14 mouse cellular contexts compared by ENCODE assay signal in genomic region chr7:64631131-64631530, GRCm38 (mm10).
DNase-seq lines count a peak whose midpoint lies in the region; ATAC-seq and TF ChIP-seq lines count a peak whose summit lies in the region.
"Had no signal": no experiment of that assay in that cellular context is flagged by ENCODE, and none has a peak within 500 bp of the region (broad histone marks: within the 10 kb centered on the region; RNA-seq: fewer than 3 reads in every experiment).

No protein-coding gene starts in this region.

- no peak for ATAC-seq in hindbrain, embryonic 12.5 days (ENCODE audit: low FRiP score)
- ATAC-seq in midbrain, embryonic 15.5 days (replicated peaks): no peak
- ATAC-seq: activated CD4-positive, CD25-positive, alpha-beta regulatory T cell, adult 4 months; intestine, embryonic 15.5 days had no signal

- H3K9ac ChIP-seq in hindbrain, embryonic 12.5 days: no peak overlapping the region
- no peak overlapping the region for H3K9ac ChIP-seq in midbrain, embryonic 15.5 days
- H3K9ac ChIP-seq: intestine, embryonic 15.5 days; liver, embryonic 13.5 days; stomach, embryonic 15.5 days had no signal

- no peaks in the 10 kb centered on the region for H3K36me3 ChIP-seq in hindbrain, embryonic 12.5 days
- no peaks in the 10 kb centered on the region for H3K36me3 ChIP-seq in midbrain, embryonic 15.5 days (replicated peaks)
- H3K36me3 ChIP-seq: intestine, embryonic 15.5 days; liver, embryonic 13.5 days; stomach, embryonic 15.5 days had no signal

- intact Hi-C loops in left cerebral cortex, adult 2 months (cut with DNase I): loop anchor here (2.0 to 5.0 kb wide), 4 partner anchors 44 to 129 kb away; partner anchors contain the start of gene Apba2
- intact Hi-C loops in left cerebral cortex, postnatal 14 days (cut with DNase I): loop anchor here (5.0 kb wide), 1 partner anchor 54 kb away; no protein-coding TSS in a partner anchor

- H3K4me2 ChIP-seq in hindbrain, embryonic 12.5 days (replicated peaks): no peak overlapping the region
- H3K4me2 ChIP-seq in midbrain, embryonic 15.5 days: no peak overlapping the region
- H3K4me2 ChIP-seq: intestine, embryonic 15.5 days; liver, embryonic 13.5 days; stomach, embryonic 15.5 days had no signal

- 50% methylated on average over 6 of the region's 6 CpGs for WGBS in hindbrain, embryonic 12.5 days
- 66% methylated on average over 6 of the region's 6 CpGs for WGBS in midbrain, embryonic 15.5 days

- H3K9me3 ChIP-seq in hindbrain, embryonic 12.5 days (replicated peaks): 0 out of 2 replicates have a peak, but pooled peaks cover 6% of the 10 kb centered on the region
- H3K9me3 ChIP-seq in midbrain, embryonic 15.5 days: no peaks in the 10 kb centered on the region
- H3K9me3 ChIP-seq: intestine, embryonic 15.5 days; stomach, embryonic 15.5 days had no signal

- no peak overlapping the region for H3K4me3 ChIP-seq in left cerebral cortex, adult 2 months
- no peak overlapping the region for H3K4me3 ChIP-seq in hindbrain, embryonic 12.5 days
- H3K4me3 ChIP-seq in midbrain, embryonic 15.5 days: no peak overlapping the region
- H3K4me3 ChIP-seq: intestine, embryonic 15.5 days; liver, embryonic 13.5 days; stomach, embryonic 15.5 days had no signal

- TF ChIP-seq CTCF in left cerebral cortex, adult 2 months (IDR thresholded peaks at IDR 0.05): no peak

- H3K27me3 ChIP-seq in hindbrain, embryonic 12.5 days: no peaks in the 10 kb centered on the region
- H3K27me3 ChIP-seq in midbrain, embryonic 15.5 days (replicated peaks): no peaks in the 10 kb centered on the region
- H3K27me3 ChIP-seq: intestine, embryonic 15.5 days; liver, embryonic 13.5 days; stomach, embryonic 15.5 days had no signal

- no peak for DNase-seq in left cerebral cortex, adult 2 months (ENCODE audit: extremely low spot score in 1 of 2, low spot score in 2 of 2)
- DNase-seq in left cerebral cortex, postnatal 14 days (ENCODE audit: low spot score in 2 of 2): no peak
- DNase-seq in cerebellum, adult 9-10 months: peak; percentile 88
- no peak for DNase-seq in lung, postnatal 25 days (ENCODE audit: low spot score)
- no peak for DNase-seq in urinary bladder, postnatal 4 days (ENCODE audit: low spot score in 2 of 2)
- DNase-seq: kidney, postnatal 4 days; liver, embryonic 13.5 days; lung, postnatal 14 days; thymus, postnatal 25 days had no signal

- peaks cover 47% of the 10 kb centered on the region for H3K4me1 ChIP-seq in hindbrain, embryonic 12.5 days
- H3K4me1 ChIP-seq in midbrain, embryonic 15.5 days: peaks cover 47% of the 10 kb centered on the region
- H3K4me1 ChIP-seq: intestine, embryonic 15.5 days; liver, embryonic 13.5 days; stomach, embryonic 15.5 days had no signal

- peak overlapping the region; percentile 84 for H3K27ac ChIP-seq in left cerebral cortex, adult 2 months
- H3K27ac ChIP-seq in hindbrain, embryonic 12.5 days: 0 out of 2 replicates have a peak overlapping the region, but pooled peaks have one; percentile 35
- H3K27ac ChIP-seq in midbrain, embryonic 15.5 days: peak overlapping the region; percentile 50; the same call in 1 of the 2 replicates
- H3K27ac ChIP-seq: intestine, embryonic 15.5 days; liver, embryonic 13.5 days; stomach, embryonic 15.5 days had no signal
